Mouse (Mus musculus): ENCODE data around the gene Snrnp70. TPM values are rescaled to one million over a fixed set of nuclear protein-coding genes. Genes with fewer than 3 reads are reported as not detected.

Gene Snrnp70
- polyA plus RNA-seq, 1 experiment from 2014 or later: 300 TPM

Other genes starting within 250 kb of the Snrnp70 start
- gene Pih1d1, start 241.4 kb downstream of the Snrnp70 start, polyA plus RNA-seq (2016; fragmentation: Nextera tagmentation; extraction: Ambion mirVana): 92.3 and 103 TPM in 2 replicates
- gene Aldh16a1, start 241.2 kb downstream of the Snrnp70 start, polyA plus RNA-seq (2016; fragmentation: Nextera tagmentation; extraction: Ambion mirVana): 38.0 and 39.4 TPM in 2 replicates
- 0.61 and 1.0 TPM in 2 replicates for gene Slc17a7, start 231.8 kb downstream of the Snrnp70 start, polyA plus RNA-seq (2016; fragmentation: Nextera tagmentation; extraction: Ambion mirVana)
- not detected in 2 replicates for gene Gfy, start 216.2 kb downstream of the Snrnp70 start, polyA plus RNA-seq (2016; fragmentation: Nextera tagmentation; extraction: Ambion mirVana)
- 1.3 and 2.4 TPM in 2 replicates for gene Pth2, start 214.7 kb downstream of the Snrnp70 start, polyA plus RNA-seq (2016; fragmentation: Nextera tagmentation; extraction: Ambion mirVana)
- 0.63 and 0.75 TPM in 2 replicates for gene Ccdc155, start 190.8 kb downstream of the Snrnp70 start, polyA plus RNA-seq (2016; fragmentation: Nextera tagmentation; extraction: Ambion mirVana)
- 1.0 and 1.4 TPM in 2 replicates for gene Dkkl1, start 183.6 kb downstream of the Snrnp70 start, polyA plus RNA-seq (2016; fragmentation: Nextera tagmentation; extraction: Ambion mirVana)
- gene Tead2, start 180.0 kb downstream of the Snrnp70 start, polyA plus RNA-seq (2016; fragmentation: Nextera tagmentation; extraction: Ambion mirVana): 237 and 248 TPM in 2 replicates
- gene Cd37, start 156.6 kb downstream of the Snrnp70 start, polyA plus RNA-seq (2016; fragmentation: Nextera tagmentation; extraction: Ambion mirVana): 1.3 and 1.7 TPM in 2 replicates
- gene Slc6a16, start 154.7 kb downstream of the Snrnp70 start, polyA plus RNA-seq (2016; fragmentation: Nextera tagmentation; extraction: Ambion mirVana): 0.14 TPM in 1 of 2 replicates, not detected in the other
- gene Slc6a21, start 118.2 kb downstream of the Snrnp70 start, polyA plus RNA-seq (2016; fragmentation: Nextera tagmentation; extraction: Ambion mirVana): not detected in 2 replicates
- 7.9 and 8.2 TPM in 2 replicates for gene Trpm4, start 62.0 kb downstream of the Snrnp70 start, polyA plus RNA-seq (2016; fragmentation: Nextera tagmentation; extraction: Ambion mirVana)
- 0.24 TPM in 1 of 2 replicates, not detected in the other for gene Hrc, start 60.5 kb downstream of the Snrnp70 start, polyA plus RNA-seq (2016; fragmentation: Nextera tagmentation; extraction: Ambion mirVana)
- 15.0 and 15.4 TPM in 2 replicates for gene Ppfia3, start 28.7 kb downstream of the Snrnp70 start, polyA plus RNA-seq (2016; fragmentation: Nextera tagmentation; extraction: Ambion mirVana)
- 2.6 and 2.9 TPM in 2 replicates for gene Lin7b, start 25.2 kb downstream of the Snrnp70 start, polyA plus RNA-seq (2016; fragmentation: Nextera tagmentation; extraction: Ambion mirVana)
- gene Kcna7, start 9.9 kb upstream of the Snrnp70 start, polyA plus RNA-seq (2016; fragmentation: Nextera tagmentation; extraction: Ambion mirVana): not detected in 2 replicates
- gene Ntf5, start 18.0 kb upstream of the Snrnp70 start, polyA plus RNA-seq (2016; fragmentation: Nextera tagmentation; extraction: Ambion mirVana): 0.22 and 0.43 TPM in 2 replicates
- gene Lhb, start 25.1 kb upstream of the Snrnp70 start, polyA plus RNA-seq (2016; fragmentation: Nextera tagmentation; extraction: Ambion mirVana): not detected in 2 replicates
- 29.7 and 32.4 TPM in 2 replicates for gene Gys1, start 39.1 kb upstream of the Snrnp70 start, polyA plus RNA-seq (2016; fragmentation: Nextera tagmentation; extraction: Ambion mirVana)
- 140 and 153 TPM in 2 replicates for gene Ruvbl2, start 42.4 kb upstream of the Snrnp70 start, polyA plus RNA-seq (2016; fragmentation: Nextera tagmentation; extraction: Ambion mirVana)
- 5,715 and 6,077 TPM in 2 replicates for gene Ftl1, start 64.1 kb upstream of the Snrnp70 start, polyA plus RNA-seq (2016; fragmentation: Nextera tagmentation; extraction: Ambion mirVana)
- gene Bax, start 71.2 kb upstream of the Snrnp70 start, polyA plus RNA-seq (2016; fragmentation: Nextera tagmentation; extraction: Ambion mirVana): 241 and 250 TPM in 2 replicates
- 0.22 TPM in 2 replicates for gene Tulp2, start 86.1 kb upstream of the Snrnp70 start, polyA plus RNA-seq (2016; fragmentation: Nextera tagmentation; extraction: Ambion mirVana)
- not detected in 2 replicates for gene Gm45808, start 91.1 kb upstream of the Snrnp70 start, polyA plus RNA-seq (2016; fragmentation: Nextera tagmentation; extraction: Ambion mirVana)
- 3.2 and 3.6 TPM in 2 replicates for gene Dhdh, start 93.1 kb upstream of the Snrnp70 start, polyA plus RNA-seq (2016; fragmentation: Nextera tagmentation; extraction: Ambion mirVana)
- 102 and 106 TPM in 2 replicates for gene Nucb1, start 114.7 kb upstream of the Snrnp70 start, polyA plus RNA-seq (2016; fragmentation: Nextera tagmentation; extraction: Ambion mirVana)
- 15.4 and 18.5 TPM in 2 replicates for gene Ppp1r15a, start 130.5 kb upstream of the Snrnp70 start, polyA plus RNA-seq (2016; fragmentation: Nextera tagmentation; extraction: Ambion mirVana)
- gene Plekha4, start 130.6 kb upstream of the Snrnp70 start, polyA plus RNA-seq (2016; fragmentation: Nextera tagmentation; extraction: Ambion mirVana): 0.70 and 0.96 TPM in 2 replicates
- 0.78 TPM in 1 of 2 replicates, not detected in the other for gene Hsd17b14, start 159.2 kb upstream of the Snrnp70 start, polyA plus RNA-seq (2016; fragmentation: Nextera tagmentation; extraction: Ambion mirVana)
- 23.2 and 23.8 TPM in 2 replicates for gene Bcat2, start 174.4 kb upstream of the Snrnp70 start, polyA plus RNA-seq (2016; fragmentation: Nextera tagmentation; extraction: Ambion mirVana)
- not detected in 2 replicates for gene Fgf21, start 219.7 kb upstream of the Snrnp70 start, polyA plus RNA-seq (2016; fragmentation: Nextera tagmentation; extraction: Ambion mirVana)
- gene Fut1, start 221.5 kb upstream of the Snrnp70 start, polyA plus RNA-seq (2016; fragmentation: Nextera tagmentation; extraction: Ambion mirVana): not detected in 2 replicates
- 0.18 and 0.31 TPM in 2 replicates for gene Izumo1, start 226.1 kb upstream of the Snrnp70 start, polyA plus RNA-seq (2016; fragmentation: Nextera tagmentation; extraction: Ambion mirVana)
- 10.7 and 11.6 TPM in 2 replicates for gene Rasip1, start 231.7 kb upstream of the Snrnp70 start, polyA plus RNA-seq (2016; fragmentation: Nextera tagmentation; extraction: Ambion mirVana)
- gene Mamstr, start 244.2 kb upstream of the Snrnp70 start, polyA plus RNA-seq (2016; fragmentation: Nextera tagmentation; extraction: Ambion mirVana): 2.3 and 2.7 TPM in 2 replicates

Measured in midbrain, embryonic 12.5 days (tissue).